Mouse (Mus musculus) forebrain, embryonic 10.5 days (tissue): Measurements from ENCODE around the gene Lingo1. TPM values are rescaled to one million over a fixed set of nuclear protein-coding genes. Genes with fewer than 3 reads are reported as not detected.

Source experiments
- DNase-seq: peaks from one replicate; pipeline ENCODE4 v3.0.0-alpha.2; 2017; ENCODE audit warnings: low spot score; ENCODE audit errors: extremely low spot score
- H3K27ac ChIP-seq: fragments of 300-500 bp; sonication (generic); 2 replicates; pipeline ENCODE4 v1.5.1; 2016; ENCODE audit warnings: mild to moderate bottlenecking
- H3K27me3 ChIP-seq: fragments of 300-500 bp; sonication (generic); 2 replicates; pipeline ENCODE4 v1.6.1; 2016; ENCODE audit warnings: mild to moderate bottlenecking; ENCODE audit not compliant: poor library complexity, severe bottlenecking
- H3K36me3 ChIP-seq: fragments of 300-500 bp; sonication (generic); replicated peaks from 2 replicates; pipeline ENCODE4 v1.6.1; 2016; ENCODE audit warnings: mild to moderate bottlenecking, moderate library complexity
- H3K4me1 ChIP-seq: fragments of 300-500 bp; sonication (generic); 2 replicates; pipeline ENCODE4 v1.6.1; 2016
- H3K4me3 ChIP-seq: fragments of 300-500 bp; sonication (generic); 2 replicates; pipeline ENCODE4 v1.5.1; 2016; ENCODE audit warnings: mild to moderate bottlenecking, moderate library complexity
- H3K9me3 ChIP-seq: fragments of 300-500 bp; sonication (generic); 2 replicates; pipeline ENCODE4 v1.6.1; 2016; ENCODE audit warnings: mild to moderate bottlenecking, moderate library complexity
- WGBS: fragments of 180-500 bp; shearing (Covaris S2); methylation state at CpG from one replicate; pipeline ENCODE4 v1.1.7; 2016; 5-methylcytosine and 5-hydroxymethylcytosine counted together
- polyA plus RNA-seq: library from polyadenylated mRNA; unstranded; fragments of >200 nt; fragmentation: Nextera tagmentation; extraction: Ambion mirVana; gene quantifications from 2 replicates; pipeline ENCODE4 v1.2.1, GENCODE M21; 2016

Gene Lingo1
- polyA plus RNA-seq: 0.74 and 0.77 TPM in 2 replicates

GRCm38 (mm10) chr9:56795721-56796655 lies at the start of gene Lingo1:
Lingo1 (minus strand) TSS chr9:56796468.
- peak; percentile 43 for DNase-seq
- peaks cover 22% of the 10 kb centered on the region for H3K4me1 ChIP-seq
- H3K27ac ChIP-seq: no peak within 1 kb of the TSS
- no peaks in the 10 kb centered on the region for H3K9me3 ChIP-seq
- H3K4me3 ChIP-seq: peak within 1 kb of the TSS; percentile 60
- H3K27me3 ChIP-seq: peaks cover 97% of the 10 kb centered on the region
- WGBS: under 1% methylated on average over 83 of the region's 88 CpGs
- no peaks in the 10 kb centered on the region for H3K36me3 ChIP-seq

GRCm38 (mm10) chr9:56844644-56845043 lies 48.4 kb upstream of the Lingo1 start:
- no peak for DNase-seq
- Histone ChIP-seq H3K27ac (no peak overlapping the region), H3K9me3 (no peaks in the 10 kb centered on the region), H3K4me3 (no peak overlapping the region), H3K36me3 (no peaks in the 10 kb centered on the region), H3K27me3 (peaks cover 22% of the 10 kb centered on the region), H3K4me1 (peaks cover 16% of the 10 kb centered on the region)
- 84% methylated on average over 8 of the region's 8 CpGs for WGBS

DNA sequence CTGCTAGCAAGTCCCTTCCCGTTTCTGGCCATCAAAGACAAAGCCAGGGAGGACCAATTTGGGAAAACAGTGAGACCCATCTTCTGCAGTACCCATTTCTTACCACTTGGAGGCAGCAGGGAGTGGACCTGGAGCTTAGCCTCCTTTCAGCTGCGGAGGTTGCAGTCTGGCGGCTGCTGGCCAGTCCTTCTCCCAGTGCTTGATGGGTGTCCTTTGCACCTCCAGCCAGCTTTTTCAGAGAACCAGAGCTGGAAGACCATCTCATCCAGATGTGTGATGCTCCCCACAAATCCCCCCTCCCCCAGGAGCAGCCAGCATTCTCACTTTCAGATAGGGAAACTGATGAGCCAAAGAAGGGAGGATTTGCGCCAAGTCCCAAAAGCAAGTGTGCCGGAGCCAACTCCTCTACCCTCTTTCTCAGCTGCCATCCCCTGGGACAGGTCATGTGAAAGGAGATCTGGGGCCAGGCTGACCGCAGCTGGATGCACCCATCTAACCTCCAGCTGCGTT lies 47.5 kb upstream of the Lingo1 start:
- DNase-seq: peak; percentile 58
- no peak overlapping the region for H3K4me3 ChIP-seq
- H3K27me3 ChIP-seq: peaks cover 25% of the 10 kb centered on the region
- peaks cover 16% of the 10 kb centered on the region for H3K4me1 ChIP-seq
- H3K9me3 ChIP-seq: no peaks in the 10 kb centered on the region
- WGBS: 42% methylated on average over 7 of the region's 7 CpGs
- no peaks in the 10 kb centered on the region for H3K36me3 ChIP-seq
- H3K27ac ChIP-seq: no peak overlapping the region

- DNase-seq: no peak
- 78% methylated on average over 3 of the region's 3 CpGs for WGBS
- Histone ChIP-seq H3K36me3 (no peaks in the 10 kb centered on the region), H3K9me3 (no peaks in the 10 kb centered on the region), H3K4me1 (peaks cover 16% of the 10 kb centered on the region), H3K27ac (no peak overlapping the region), H3K27me3 (peaks cover 25% of the 10 kb centered on the region), H3K4me3 (no peak overlapping the region)
Observed at GRCm38 (mm10) chr9:56842303-56842719, 46.0 kb upstream of the Lingo1 start.

DNA sequence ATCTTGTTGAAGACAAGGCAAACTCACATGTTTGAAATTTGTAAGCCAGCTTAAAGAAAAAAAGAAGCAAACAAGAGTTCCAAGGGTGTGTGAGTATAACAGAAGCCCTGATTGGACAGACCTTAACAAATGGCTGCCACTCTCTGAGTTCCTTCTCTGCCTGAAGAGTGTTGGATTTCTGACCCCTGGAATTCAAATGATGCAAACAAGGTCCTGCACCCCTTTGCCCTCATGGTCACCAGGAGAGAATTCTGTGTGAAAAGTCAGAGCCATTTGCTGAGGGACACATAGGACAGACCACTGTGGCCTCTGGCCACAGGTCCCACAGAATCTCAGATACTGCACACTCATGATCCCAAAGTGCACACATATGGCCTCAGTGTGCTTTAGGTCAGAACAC lies 45.6 kb upstream of the Lingo1 start:
- no peaks in the 10 kb centered on the region for H3K36me3 ChIP-seq
- H3K4me1 ChIP-seq: peaks cover 16% of the 10 kb centered on the region
- H3K9me3 ChIP-seq: no peaks in the 10 kb centered on the region
- peaks cover 25% of the 10 kb centered on the region for H3K27me3 ChIP-seq
- H3K27ac ChIP-seq: no peak overlapping the region
- DNase-seq: no peak
- H3K4me3 ChIP-seq: no peak overlapping the region

DNA sequence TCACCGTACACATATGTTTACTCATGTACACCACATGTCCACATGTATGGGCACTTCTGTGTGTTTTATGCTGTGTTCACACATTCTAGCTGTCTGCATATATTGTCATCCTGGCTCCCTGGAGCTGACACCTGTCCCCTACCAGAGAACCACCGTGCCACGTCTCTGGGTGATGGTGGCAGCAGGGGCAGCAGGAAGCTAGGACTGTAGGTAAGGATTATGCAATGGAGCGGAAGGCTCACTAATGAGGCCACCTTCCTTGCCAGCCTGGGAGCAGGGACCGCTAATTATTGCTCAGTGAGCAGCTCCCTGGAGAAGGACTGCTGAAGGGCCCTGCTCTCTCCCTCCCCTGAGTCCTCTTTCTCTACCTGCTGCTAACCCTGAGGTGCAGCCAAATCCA lies 44.5 kb upstream of the Lingo1 start:
- H3K4me1 ChIP-seq: peaks cover 16% of the 10 kb centered on the region
- no peak for DNase-seq
- no peak overlapping the region for H3K4me3 ChIP-seq
- no peak overlapping the region for H3K27ac ChIP-seq
- no peaks in the 10 kb centered on the region for H3K36me3 ChIP-seq
- no peaks in the 10 kb centered on the region for H3K9me3 ChIP-seq
- peaks cover 25% of the 10 kb centered on the region for H3K27me3 ChIP-seq
- 66% methylated on average over 5 of the region's 5 CpGs for WGBS

DNA sequence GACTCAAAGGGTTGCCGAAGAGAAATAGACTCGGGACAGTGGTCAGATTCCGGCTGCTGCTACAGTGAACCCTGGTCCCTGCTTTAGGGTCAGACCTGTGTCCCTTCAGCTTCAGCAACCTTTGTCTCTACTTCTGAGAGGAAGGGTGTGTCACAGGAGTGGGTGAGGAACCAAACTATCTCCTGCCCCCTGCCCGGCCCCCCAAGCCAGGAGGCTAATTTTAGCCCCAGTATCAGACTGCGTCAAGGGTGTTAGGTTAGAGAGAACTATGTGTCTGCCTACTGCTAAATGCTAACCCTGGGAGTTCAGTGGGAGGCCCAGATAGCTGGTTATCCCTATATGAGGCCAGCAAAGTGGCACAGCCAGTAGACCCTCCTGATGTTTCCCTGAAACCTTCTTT lies 38.9 kb upstream of the Lingo1 start:
- H3K4me1 ChIP-seq: peaks cover 9% of the 10 kb centered on the region; the same call in 1 of the 2 replicates
- H3K27ac ChIP-seq: no peak overlapping the region
- no peak for DNase-seq
- H3K36me3 ChIP-seq: no peaks in the 10 kb centered on the region
- H3K27me3 ChIP-seq: peaks cover 36% of the 10 kb centered on the region
- no peak overlapping the region for H3K4me3 ChIP-seq
- 84% methylated on average over 5 of the region's 5 CpGs for WGBS
- no peaks in the 10 kb centered on the region for H3K9me3 ChIP-seq

DNA sequence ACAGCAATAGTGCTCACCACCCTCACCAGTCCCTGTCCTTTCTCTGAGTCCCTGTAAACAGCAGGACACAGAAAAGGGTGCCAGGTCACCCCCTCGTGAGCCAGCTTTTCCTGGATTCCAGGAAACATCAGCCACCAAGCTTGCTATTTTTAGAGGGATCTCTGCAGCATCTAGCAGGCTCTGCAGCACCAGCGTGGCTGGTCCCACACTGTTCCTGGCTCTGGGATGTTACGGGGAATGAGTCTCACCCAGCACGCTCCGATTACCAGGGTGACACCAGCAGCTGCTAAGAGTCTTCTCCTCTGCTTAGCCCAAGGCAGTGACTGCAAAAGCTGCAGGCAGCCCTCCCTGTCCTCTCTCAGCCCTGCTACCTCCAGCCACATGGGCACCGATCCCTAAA lies 36.6 kb upstream of the Lingo1 start:
- H3K9me3 ChIP-seq: no peaks in the 10 kb centered on the region

GRCm38 (mm10) chr9:56831904-56832303 lies 35.6 kb upstream of the Lingo1 start:
- Histone ChIP-seq H3K4me1 (peaks cover 16% of the 10 kb centered on the region), H3K36me3 (no peaks in the 10 kb centered on the region), H3K27me3 (peaks cover 57% of the 10 kb centered on the region), H3K4me3 (no peak overlapping the region), H3K27ac (no peak overlapping the region), H3K9me3 (no peaks in the 10 kb centered on the region)
- WGBS: 90% methylated on average over 3 of the region's 3 CpGs
- no peak for DNase-seq

More for the DNA sequence above, 36.6 kb upstream of the Lingo1 start:
- Histone ChIP-seq H3K27me3 (peaks cover 48% of the 10 kb centered on the region), H3K36me3 (no peaks in the 10 kb centered on the region), H3K27ac (no peak overlapping the region), H3K4me1 (peaks cover 16% of the 10 kb centered on the region), H3K4me3 (no peak overlapping the region)
- DNase-seq: no peak
- 39% methylated on average over 6 of the region's 6 CpGs for WGBS

DNA sequence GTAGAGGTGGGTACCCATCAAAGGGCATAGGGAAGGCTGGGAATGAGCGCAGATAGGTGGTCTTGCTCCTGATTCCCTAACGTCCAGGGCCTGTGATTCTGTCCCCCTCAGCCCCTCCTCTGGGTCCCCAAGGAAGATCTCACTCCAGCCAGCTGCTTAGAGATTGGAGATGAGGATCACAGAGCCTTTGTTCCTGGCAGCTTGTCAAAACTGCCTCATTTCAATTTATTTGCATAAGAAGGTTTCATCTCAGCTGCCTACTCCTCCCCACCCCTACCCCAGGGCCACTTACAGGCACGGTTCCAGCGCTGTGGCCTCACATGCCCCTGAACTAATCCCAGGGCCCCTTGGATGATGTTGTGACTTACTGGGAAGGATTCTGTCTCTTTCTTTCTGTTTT lies 33.9 kb upstream of the Lingo1 start:
- Histone ChIP-seq H3K36me3 (no peaks in the 10 kb centered on the region), H3K4me3 (no peak overlapping the region), H3K27me3 (peaks cover 75% of the 10 kb centered on the region), H3K4me1 (peaks cover 26% of the 10 kb centered on the region), H3K9me3 (no peaks in the 10 kb centered on the region), H3K27ac (no peak overlapping the region)
- no peak for DNase-seq
- WGBS: 25% methylated on average over 4 of the region's 4 CpGs

- H3K27ac ChIP-seq: no peak overlapping the region
- no peak overlapping the region for H3K4me3 ChIP-seq
- DNase-seq: no peak
- peaks cover 27% of the 10 kb centered on the region for H3K4me1 ChIP-seq
- H3K27me3 ChIP-seq: peaks cover 84% of the 10 kb centered on the region
- no peaks in the 10 kb centered on the region for H3K9me3 ChIP-seq
- WGBS: 89% methylated on average over 6 of the region's 6 CpGs
- no peaks in the 10 kb centered on the region for H3K36me3 ChIP-seq
Observed at GRCm38 (mm10) chr9:56828841-56829240, 32.6 kb upstream of the Lingo1 start.

DNA sequence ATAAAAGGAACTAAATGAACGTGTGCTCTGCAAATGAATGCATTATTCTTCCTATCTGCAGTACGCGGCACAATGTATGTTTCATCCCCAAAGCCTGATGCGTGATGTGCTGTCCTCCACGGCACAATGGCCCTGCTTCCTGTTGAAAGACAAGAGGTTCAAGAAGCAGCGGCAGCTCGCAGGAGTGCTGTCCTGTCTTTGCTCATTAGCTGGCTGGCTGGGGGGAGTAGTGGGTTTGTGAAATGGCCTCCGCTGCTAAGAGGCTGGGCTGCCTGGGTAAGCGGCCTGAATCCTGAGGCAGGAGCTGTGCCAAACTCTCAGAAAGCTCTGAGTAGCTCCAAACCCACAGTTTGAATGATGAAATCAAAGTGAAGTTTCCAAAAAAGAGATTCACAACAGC lies 31.9 kb upstream of the Lingo1 start:
- Histone ChIP-seq H3K27ac (no peak overlapping the region), H3K36me3 (no peaks in the 10 kb centered on the region), H3K9me3 (no peaks in the 10 kb centered on the region), H3K4me1 (peaks cover 27% of the 10 kb centered on the region), H3K27me3 (peaks cover 79% of the 10 kb centered on the region), H3K4me3 (no peak overlapping the region)
- WGBS: 40% methylated on average over 9 of the region's 9 CpGs
- DNase-seq: no peak
